Mouse (Mus musculus): ENCODE measurements at regions not wholly inside any gene's neighbourhood (a gene's known extent, or its start where the extent isn't known, plus 50 kb on each side); places are given as distances from the start of the nearest gene placed in this dataset.

DNA sequence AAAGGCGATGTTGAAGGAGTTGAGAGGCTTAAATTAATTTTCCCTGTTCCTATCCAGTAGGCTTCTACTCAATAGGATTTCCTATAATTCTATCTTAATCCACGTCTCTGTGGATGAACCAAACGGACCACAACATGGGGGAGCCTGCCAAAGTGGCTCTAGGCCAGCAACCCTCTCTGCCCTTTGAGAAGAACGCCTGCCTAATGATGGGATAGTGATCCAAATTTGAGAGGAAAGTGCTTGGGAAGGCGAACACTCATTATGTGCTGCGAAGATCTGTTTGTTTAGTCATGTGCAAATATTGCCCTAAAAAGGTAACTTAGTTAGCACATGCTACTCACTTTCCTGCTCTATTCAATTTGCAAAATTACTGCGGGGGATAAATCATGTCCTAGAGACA is 702.5 kb upstream of the Adamts5 start:
- DNase-seq (ENCODE audit: low read depth): peak; percentile 77
- TF ChIP-seq CTCF (IDR thresholded peaks at IDR 0.05; ENCODE audit: borderline replicate concordance, extremely low read depth, insufficient read depth, insufficient read length) (no peak), POLR2A (IDR thresholded peaks at IDR 0.05; ENCODE audit: borderline replicate concordance, extremely low read depth, insufficient read depth, insufficient read length, poor library complexity, severe bottlenecking) (no peak)

DNA sequence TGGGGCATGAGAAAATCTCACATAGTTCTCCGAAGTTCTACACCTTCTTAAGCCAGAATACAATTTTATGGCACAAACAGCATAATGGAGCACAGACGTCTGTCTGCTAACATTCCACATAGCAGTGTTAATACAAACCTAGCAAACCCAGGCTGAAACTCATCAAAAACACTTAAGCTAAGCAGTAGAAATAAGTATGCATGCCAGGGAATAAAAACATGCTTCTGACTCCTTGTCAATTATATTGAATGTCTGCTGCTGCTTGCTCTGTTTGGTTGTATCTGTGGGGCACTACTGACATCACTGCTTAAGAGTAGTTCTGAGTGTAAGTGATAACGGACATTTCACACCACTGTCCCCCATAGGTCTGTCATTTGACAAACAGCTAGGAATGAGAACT is 693.4 kb upstream of the Adamts5 start:
- TF ChIP-seq POLR2A (IDR thresholded peaks at IDR 0.05; ENCODE audit: borderline replicate concordance, extremely low read depth, insufficient read depth, insufficient read length, poor library complexity, severe bottlenecking) (no peak), CTCF (IDR thresholded peaks at IDR 0.05; ENCODE audit: borderline replicate concordance, extremely low read depth, insufficient read depth, insufficient read length) (no peak)
- no peak for DNase-seq (ENCODE audit: low read depth)

DNA sequence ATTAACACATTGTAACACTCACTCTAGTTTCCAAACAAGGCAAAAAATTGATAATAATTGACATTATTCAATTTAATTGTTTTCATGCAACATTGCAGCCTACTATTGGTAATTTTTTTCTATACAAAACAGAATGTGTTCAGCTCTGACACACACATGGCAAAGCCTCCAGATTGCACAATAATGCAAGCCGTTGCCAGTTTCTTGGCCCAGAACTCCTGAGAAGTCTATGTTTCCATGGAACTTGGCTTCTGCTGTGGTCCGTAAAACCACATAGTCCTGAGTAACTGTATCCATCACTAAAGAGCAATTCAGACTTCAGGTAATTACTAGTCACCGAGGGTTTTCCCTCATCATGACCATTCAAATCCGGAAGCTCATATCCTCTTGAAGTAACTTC is 684.4 kb upstream of the Adamts5 start:
- DNase-seq (ENCODE audit: low read depth): peak; percentile 24
- no peak for TF ChIP-seq POLR2A (IDR thresholded peaks at IDR 0.05; ENCODE audit: borderline replicate concordance, extremely low read depth, insufficient read depth, insufficient read length, poor library complexity, severe bottlenecking)
- no peak for TF ChIP-seq CTCF (IDR thresholded peaks at IDR 0.05; ENCODE audit: borderline replicate concordance, extremely low read depth, insufficient read depth, insufficient read length)

DNA sequence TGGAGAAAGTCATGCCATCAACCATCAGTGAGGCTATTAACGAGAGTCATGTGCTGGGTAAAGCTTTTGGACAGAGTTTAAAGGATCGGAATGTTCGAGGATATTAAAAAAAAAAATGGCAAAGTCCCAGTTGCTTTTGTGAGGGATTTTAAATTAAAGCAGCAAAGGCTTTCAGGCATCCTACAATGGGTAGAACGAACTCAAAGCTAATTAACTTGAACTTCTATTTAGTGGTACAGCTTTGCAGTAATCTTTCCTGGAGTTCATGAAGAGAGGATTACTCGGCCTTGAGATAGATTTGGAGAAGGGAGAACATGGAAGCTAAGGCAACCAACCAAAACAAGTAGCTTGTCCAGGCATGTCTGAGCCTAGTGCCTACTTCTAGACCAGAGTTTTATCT is 676.7 kb upstream of the Adamts5 start:
- DNase-seq (ENCODE audit: low read depth): peak; percentile 77
- TF ChIP-seq POLR2A (IDR thresholded peaks at IDR 0.05; ENCODE audit: borderline replicate concordance, extremely low read depth, insufficient read depth, insufficient read length, poor library complexity, severe bottlenecking) (no peak), CTCF (IDR thresholded peaks at IDR 0.05; ENCODE audit: borderline replicate concordance, extremely low read depth, insufficient read depth, insufficient read length) (no peak)

DNA sequence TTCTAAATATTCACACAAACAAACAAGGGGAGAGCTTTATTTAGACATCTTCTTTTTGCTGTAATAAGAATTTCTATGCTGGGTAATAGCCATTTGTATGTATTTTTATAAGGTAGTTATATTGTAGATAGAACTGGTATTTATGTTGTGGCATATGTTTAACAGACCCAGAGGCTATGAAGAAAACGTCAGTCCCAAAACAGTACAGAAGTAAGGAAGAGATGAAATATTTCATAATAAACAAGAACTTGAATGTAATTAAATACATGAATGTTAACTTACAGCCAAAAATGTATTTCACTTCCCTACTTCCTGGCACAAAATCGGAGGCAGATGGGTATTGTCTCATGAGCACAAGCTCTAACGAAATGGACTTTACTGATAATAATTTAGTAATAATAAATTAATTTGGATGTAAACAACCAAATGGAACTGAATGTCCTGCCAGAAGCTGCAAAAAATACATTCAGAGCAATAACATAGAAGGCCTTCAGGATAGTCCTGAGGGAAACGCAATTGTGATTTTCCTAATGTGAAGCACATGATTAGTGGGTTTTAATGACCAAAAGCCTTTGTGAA is 645.9 kb upstream of the Adamts5 start:
- DNase-seq (ENCODE audit: low read depth): peak; percentile 19
- TF ChIP-seq POLR2A (IDR thresholded peaks at IDR 0.05; ENCODE audit: borderline replicate concordance, extremely low read depth, insufficient read depth, insufficient read length, poor library complexity, severe bottlenecking) (no peak), CTCF (IDR thresholded peaks at IDR 0.05; ENCODE audit: borderline replicate concordance, extremely low read depth, insufficient read depth, insufficient read length) (no peak)

DNA sequence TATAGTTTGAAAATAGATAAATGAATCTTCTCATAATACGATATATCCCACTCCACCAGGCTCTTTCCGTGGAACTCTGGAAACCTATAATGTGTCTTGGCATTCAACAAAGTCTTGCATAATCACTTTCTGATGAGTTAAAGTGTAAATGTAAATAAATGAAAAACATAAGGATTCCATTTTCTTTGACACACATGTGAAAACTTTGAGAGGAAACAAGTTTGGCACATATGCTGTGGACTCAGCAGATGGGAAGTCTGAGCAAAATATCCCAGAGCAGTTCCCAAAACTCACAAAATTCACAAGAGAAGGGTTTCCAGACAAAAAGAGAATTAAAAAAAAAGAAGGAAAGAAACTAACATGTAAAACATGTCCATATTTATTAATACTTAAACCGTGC is 645.3 kb upstream of the Adamts5 start:
- TF ChIP-seq CTCF (IDR thresholded peaks at IDR 0.05; ENCODE audit: borderline replicate concordance, extremely low read depth, insufficient read depth, insufficient read length) (no peak), POLR2A (IDR thresholded peaks at IDR 0.05; ENCODE audit: borderline replicate concordance, extremely low read depth, insufficient read depth, insufficient read length, poor library complexity, severe bottlenecking) (no peak)
- DNase-seq (ENCODE audit: low read depth): peak; percentile 35

DNA sequence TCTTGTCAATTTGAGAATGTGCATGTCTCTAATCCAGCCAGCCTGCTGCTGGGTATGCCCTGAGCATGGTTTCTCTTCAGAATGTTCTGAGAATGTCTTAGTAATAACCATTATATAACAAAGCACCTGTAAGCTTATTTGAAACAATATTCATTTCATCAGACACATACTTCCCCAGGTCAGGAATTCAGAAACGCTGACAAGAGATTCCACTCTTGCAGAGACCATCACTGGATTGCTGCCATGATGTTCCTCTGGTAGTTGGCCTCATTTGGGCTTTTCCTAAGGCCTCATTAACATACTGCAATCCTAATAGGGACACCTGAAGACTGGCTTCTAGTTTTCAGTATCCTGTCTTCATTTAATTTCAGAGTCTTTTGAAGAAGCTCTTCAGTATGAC is 642.5 kb upstream of the Adamts5 start:
- TF ChIP-seq POLR2A (IDR thresholded peaks at IDR 0.05; ENCODE audit: borderline replicate concordance, extremely low read depth, insufficient read depth, insufficient read length, poor library complexity, severe bottlenecking): no peak
- DNase-seq (ENCODE audit: low read depth): no peak

DNA sequence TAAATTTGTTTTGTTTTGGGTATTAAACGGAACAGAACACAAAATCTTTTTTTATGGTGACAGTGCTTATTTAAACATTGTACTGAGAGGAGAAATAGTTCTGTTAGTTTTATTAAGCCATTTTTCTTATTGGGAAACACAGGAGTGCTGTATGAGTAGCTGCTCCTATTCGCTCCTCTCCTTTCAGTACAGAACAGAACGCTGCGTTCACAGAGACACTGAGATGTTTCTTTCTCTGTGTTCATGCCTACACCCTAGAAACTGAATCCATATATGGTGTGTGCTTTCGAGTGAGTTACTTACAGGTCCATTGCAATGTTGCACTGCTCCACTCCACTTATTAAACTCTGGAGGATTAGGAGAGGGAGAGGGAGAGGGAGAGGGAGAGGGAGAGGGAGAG is 634.9 kb upstream of the Adamts5 start:
- TF ChIP-seq CTCF (IDR thresholded peaks at IDR 0.05; ENCODE audit: borderline replicate concordance, extremely low read depth, insufficient read depth, insufficient read length) (no peak), POLR2A (IDR thresholded peaks at IDR 0.05; ENCODE audit: borderline replicate concordance, extremely low read depth, insufficient read depth, insufficient read length, poor library complexity, severe bottlenecking) (no peak)
- DNase-seq (ENCODE audit: low read depth): no peak

DNA sequence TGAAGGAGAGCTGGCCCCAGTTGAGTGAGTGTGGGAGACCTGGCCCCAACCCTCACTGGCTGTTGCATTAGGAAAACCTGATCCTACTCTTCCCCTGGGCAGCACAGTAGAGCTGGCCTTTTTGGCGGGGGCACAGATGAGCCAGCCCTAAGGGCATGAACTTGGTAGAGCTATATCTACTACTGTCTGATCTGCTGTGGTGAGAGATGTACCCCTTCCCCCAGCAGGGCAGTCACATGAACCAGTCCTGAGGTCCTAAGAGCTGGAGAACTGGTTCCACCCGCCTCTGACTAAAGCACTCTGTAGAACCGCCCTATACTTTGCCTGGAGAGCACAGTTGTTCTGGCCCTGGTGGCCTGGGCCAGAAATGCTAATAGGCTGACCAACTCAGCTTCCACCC is 622.5 kb upstream of the Adamts5 start:
- DNase-seq (ENCODE audit: low read depth): no peak
- no peak for TF ChIP-seq POLR2A (IDR thresholded peaks at IDR 0.05; ENCODE audit: borderline replicate concordance, extremely low read depth, insufficient read depth, insufficient read length, poor library complexity, severe bottlenecking)
- no peak for TF ChIP-seq CTCF (IDR thresholded peaks at IDR 0.05; ENCODE audit: borderline replicate concordance, extremely low read depth, insufficient read depth, insufficient read length)

DNA sequence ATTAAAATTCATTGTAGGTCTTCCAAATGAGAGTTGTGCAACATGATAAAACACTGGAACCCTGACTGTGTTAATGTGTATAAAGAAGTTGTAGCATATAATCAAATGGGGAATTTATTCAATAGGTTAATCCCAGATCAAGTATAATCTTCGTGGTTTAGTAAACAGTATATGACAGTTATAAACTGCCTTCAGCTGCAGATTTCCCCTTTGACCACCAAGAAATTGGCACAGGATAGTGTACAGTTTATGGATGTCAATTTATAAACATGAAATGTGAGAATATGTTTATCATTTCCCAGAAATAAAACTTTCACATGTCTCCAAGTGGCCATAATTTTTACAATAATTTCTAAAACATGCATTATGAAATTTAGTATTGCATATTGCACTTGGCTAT is 615.3 kb upstream of the Adamts5 start:
- no peak for DNase-seq (ENCODE audit: low read depth)
- TF ChIP-seq POLR2A (IDR thresholded peaks at IDR 0.05; ENCODE audit: borderline replicate concordance, extremely low read depth, insufficient read depth, insufficient read length, poor library complexity, severe bottlenecking): no peak
- no peak for TF ChIP-seq CTCF (IDR thresholded peaks at IDR 0.05; ENCODE audit: borderline replicate concordance, extremely low read depth, insufficient read depth, insufficient read length)

DNA sequence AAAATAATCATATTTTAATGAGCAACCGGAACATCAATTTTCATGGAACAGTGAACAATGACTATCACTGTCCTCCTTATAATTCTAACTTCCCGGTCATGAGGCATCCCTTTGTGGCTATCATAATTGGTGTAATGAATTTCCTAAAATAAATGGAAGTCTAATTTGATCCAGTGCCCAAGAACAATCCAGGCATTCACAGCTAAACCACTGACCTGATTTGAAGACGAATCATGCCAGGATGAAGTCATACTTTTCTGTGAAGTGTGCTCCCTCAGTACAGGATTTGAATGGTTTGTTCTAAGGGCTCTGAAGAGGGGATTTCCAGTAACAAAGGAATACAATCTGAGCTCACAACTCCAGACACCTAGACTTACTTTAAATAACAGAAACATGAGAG is 614.5 kb upstream of the Adamts5 start:
- DNase-seq (ENCODE audit: low read depth): peak; percentile 85
- TF ChIP-seq CTCF (IDR thresholded peaks at IDR 0.05; ENCODE audit: borderline replicate concordance, extremely low read depth, insufficient read depth, insufficient read length) (no peak), POLR2A (IDR thresholded peaks at IDR 0.05; ENCODE audit: borderline replicate concordance, extremely low read depth, insufficient read depth, insufficient read length, poor library complexity, severe bottlenecking) (no peak)

DNA sequence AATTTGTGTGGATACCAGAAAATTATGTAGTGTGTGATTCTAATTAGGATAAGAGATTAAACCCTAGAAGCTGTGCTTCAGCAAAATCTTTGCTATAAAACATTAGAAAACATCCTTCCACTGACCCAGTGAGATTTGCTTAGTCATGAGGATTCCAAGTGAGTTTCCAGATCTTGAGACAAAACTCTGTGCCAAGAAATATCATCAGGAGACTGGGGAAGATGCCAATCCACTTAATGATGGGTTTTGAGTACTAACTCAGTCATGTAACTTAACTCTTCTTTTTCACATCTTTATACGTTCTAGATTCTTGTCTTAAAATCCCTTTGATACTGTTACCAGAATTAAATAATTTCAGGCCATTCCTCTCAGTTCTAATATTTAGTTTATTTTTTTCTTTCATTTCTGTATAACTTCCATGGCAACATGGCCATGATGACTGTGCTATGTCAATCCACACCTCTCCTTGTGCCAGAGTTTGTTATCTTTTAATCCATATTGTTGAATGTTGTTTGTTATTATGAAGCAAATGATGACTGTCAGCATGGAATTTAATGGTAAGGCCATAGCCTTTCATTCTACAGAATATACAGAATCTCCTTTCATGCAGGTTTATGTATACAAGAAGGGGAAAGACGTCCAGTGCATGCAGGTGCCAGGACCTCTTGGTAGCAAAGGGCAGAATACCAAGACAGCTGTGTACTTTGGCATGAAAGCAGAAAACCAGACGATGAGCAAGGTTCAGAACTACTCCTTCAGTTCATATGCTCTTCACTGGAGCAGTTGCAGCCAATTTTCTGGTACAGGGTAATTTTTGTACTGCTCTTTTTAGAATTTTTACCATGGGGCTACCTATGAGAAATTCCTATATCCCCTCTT is 599.7 kb upstream of the Adamts5 start:
- TF ChIP-seq POLR2A (IDR thresholded peaks at IDR 0.05; ENCODE audit: borderline replicate concordance, extremely low read depth, insufficient read depth, insufficient read length, poor library complexity, severe bottlenecking) (no peak), CTCF (IDR thresholded peaks at IDR 0.05; ENCODE audit: borderline replicate concordance, extremely low read depth, insufficient read depth, insufficient read length) (no peak)
- no peak for DNase-seq (ENCODE audit: low read depth)

All from brain, embryonic 14.5 days (tissue).